Mouse (Mus musculus): ENCODE data around the gene Sec61b. TPM values are rescaled to one million over a fixed set of nuclear protein-coding genes. Genes with fewer than 3 reads are reported as not detected.
A peak's percentile ranks its signal among the peaks of the same experiment; 100 is the strongest.

Sec61b gene
- total RNA-seq (2015) = 584 and 670 TPM in 2 replicates
- total RNA-seq (2017) = 230 and 279 TPM in 2 replicates

- peak; percentile 93 for ATAC-seq (replicated peaks; ENCODE audit: poor library complexity)
These were observed at the start of gene Sec61b, which contains the start of gene Alg2 for GRCm38 (mm10) chr4:47473968-47474729. Gene Sec61b (plus strand): TSS chr4:47474658. Gene Alg2 (minus strand): TSS chr4:47474333.

- peak; percentile 45 for ATAC-seq (replicated peaks; ENCODE audit: poor library complexity)
These were observed 49.1 kb upstream of the Sec61b start for GRCm38 (mm10) chr4:47425247-47425830.

- ATAC-seq (replicated peaks; ENCODE audit: poor library complexity) = no peak
These were observed 46.9 kb upstream of the Sec61b start for GRCm38 (mm10) chr4:47427606-47428005.

- ATAC-seq (replicated peaks; ENCODE audit: poor library complexity) = peak; percentile 39; the same call in 1 of the 2 replicates
These were observed 43.9 kb upstream of the Sec61b start for GRCm38 (mm10) chr4:47430557-47430956.

DNA sequence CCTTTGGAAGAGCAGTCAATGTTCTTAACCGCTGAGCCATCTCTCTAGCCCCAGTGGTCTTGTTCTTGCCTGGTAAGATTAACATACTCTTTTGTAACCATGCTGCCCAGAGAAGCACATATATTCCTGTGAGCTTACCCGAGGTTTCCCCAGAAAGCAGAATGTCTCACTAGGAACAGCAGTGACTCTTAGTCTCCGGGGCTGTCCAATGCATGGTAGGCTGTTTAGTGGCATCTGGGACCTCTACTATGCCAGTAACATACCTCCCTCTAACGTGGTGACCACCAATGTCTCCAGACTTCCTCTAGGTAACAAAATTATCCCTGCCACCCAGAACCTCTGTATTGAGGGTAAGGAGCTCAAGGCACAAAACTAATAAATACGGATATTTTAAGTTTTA, 43.4 kb upstream of the Sec61b start:
- ATAC-seq (replicated peaks; ENCODE audit: poor library complexity) = no peak

GRCm38 (mm10) chr4:47432766-47433165, 41.7 kb upstream of the Sec61b start:
- ATAC-seq (replicated peaks; ENCODE audit: poor library complexity) = no peak

GRCm38 (mm10) chr4:47435131-47435530, 39.3 kb upstream of the Sec61b start:
- no peak for ATAC-seq (replicated peaks; ENCODE audit: poor library complexity)

DNA sequence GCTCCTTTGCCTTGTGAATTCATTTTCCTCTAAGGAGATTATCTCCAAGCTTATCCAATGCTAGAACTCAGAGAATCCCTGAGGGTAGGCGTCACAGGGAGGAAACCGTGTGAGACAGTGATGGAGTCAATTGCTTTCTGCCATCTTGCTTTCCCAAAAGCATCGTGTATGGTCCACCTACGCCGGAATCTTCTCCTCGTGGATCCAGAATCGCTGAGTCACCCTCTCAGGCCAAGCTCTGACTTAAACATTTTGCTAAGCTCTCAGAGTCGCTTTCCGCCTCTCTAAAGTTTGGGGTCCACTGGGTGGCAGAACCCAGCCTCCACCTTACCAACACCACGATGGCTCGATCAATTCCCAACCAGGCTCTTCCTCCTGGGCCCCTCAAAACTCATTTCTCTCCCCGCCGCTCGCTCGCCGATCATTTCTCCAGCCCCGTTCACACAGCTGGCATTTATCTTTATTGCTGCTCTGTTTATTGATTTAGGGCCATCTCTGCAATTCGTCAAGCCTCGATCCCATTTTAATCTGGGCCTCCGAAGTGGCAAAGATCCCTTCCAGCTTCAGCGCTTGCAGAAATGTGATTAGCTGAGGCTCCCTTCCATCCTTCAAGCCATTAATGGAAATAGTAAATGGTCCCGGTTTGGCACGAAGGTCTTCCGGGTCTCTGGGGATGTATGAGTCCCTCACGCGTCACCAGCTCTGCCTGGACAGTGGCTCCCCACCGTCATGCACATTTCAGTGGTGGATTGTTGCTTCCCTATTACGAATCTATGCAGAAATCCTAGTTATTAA, 38.7 kb upstream of the Sec61b start:
- no peak for ATAC-seq (replicated peaks; ENCODE audit: poor library complexity)

- ATAC-seq (replicated peaks; ENCODE audit: poor library complexity) = peak; percentile 94
These were observed 36.8 kb upstream of the Sec61b start for GRCm38 (mm10) chr4:47437365-47438340.

GRCm38 (mm10) chr4:47438956-47439355, 35.5 kb upstream of the Sec61b start:
- ATAC-seq (replicated peaks; ENCODE audit: poor library complexity) = no peak

DNA sequence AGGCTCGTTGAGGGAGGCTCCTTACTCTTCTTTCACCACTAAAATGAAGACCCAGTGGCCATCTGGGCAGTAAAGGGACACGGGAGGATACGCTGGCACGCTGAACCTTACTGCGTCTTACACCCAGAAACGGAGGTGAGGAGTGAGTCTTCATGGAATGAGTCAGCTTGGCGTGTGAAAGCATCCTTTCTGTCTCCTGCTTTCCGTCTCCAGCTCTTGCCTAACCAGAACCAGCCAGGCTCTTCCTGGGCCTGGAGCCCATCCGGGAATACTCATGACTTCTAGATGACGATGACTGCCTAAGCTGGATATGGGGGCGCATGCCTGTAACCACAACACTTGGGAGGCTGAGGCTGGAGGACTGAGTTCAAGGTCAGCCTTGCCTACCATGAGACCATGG, 33.5 kb upstream of the Sec61b start:
- no peak for ATAC-seq (replicated peaks; ENCODE audit: poor library complexity)

- ATAC-seq (replicated peaks; ENCODE audit: poor library complexity) = peak; percentile 52
These were observed 25.9 kb upstream of the Sec61b start for GRCm38 (mm10) chr4:47448526-47448925.

GRCm38 (mm10) chr4:47449116-47449515, 25.3 kb upstream of the Sec61b start:
- no peak for ATAC-seq (replicated peaks; ENCODE audit: poor library complexity)

DNA sequence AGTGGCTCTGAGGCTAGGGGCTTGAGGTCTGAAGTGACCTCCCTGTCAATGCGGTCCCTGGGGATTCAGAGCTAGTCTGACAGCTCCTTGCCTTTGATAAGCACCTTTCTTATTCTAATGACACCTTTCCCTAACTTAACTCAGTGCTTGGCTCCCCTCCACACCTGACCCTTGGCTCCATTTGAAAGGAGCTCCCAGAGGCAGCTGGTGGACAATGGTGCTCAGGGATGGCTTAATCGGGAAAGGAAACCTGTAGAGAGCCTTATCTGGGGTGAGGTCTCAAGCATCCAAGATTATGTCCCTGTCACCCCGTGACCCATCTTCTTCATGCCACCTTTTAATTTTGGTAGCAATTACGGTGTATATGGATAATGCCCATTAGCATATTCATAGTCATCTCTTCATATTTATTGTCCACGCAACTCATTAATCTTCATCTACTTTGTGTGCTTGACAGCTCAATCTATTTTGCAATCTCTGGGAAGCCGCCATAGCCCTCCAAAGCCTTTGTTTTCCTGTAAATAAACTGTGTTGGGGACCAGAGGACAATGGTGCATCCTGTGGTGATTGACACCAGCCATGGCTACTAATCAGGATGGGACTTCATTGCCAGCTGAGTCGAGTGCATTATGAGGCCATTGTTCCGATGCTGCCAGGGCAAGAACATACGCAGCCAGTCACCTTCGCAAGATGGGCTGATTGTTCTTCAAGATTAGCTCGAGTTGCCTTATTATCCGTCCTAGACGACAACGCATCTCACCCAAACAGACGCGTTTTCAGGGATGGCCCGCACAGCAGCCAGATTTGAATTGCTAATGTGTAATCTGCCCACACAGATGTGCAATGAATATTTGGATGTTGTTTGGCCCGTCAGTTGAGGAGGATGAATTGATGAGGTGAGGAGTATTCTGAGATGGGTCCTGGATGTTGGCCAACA, 24.6 kb upstream of the Sec61b start:
- ATAC-seq (replicated peaks; ENCODE audit: poor library complexity) = no peak

- ATAC-seq (replicated peaks; ENCODE audit: poor library complexity) = no peak
These were observed 7.3 kb upstream of the Sec61b start for GRCm38 (mm10) chr4:47467196-47467595.

DNA sequence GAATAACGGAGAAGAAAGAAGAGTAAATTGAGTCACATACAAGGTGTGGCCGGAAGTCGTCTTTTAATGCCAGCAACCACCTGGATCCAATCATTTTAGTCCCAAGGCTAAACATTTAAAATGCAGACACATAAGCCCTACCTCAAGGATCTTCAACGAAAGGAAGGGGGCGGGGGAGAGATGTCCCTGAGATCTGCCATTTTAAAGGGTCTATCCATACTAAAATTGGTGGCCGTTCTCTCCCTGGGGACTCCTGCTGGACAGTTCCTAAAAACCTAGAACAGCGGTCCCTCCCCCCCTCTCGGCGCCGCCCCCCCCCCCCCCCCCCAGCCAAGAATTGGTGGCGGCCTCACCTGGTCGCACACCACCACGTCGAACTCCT, 881 bp upstream of the Sec61b start:
- peak; percentile 22 for ATAC-seq (replicated peaks; ENCODE audit: poor library complexity)

GRCm38 (mm10) chr4:47474730-47475643, 529 bp downstream of the Sec61b start:
- peak; percentile 11; the same call in 1 of the 2 replicates for ATAC-seq (replicated peaks; ENCODE audit: poor library complexity)

- no peak for ATAC-seq (replicated peaks; ENCODE audit: poor library complexity)
These were observed 3.1 kb downstream of the Sec61b start for GRCm38 (mm10) chr4:47477539-47477938.

Data from megakaryocyte progenitor cell, adult 5-6 weeks (primary cell).